Mouse (Mus musculus): Measurements from ENCODE around the gene Slc51a.

GRCm38 (mm10) chr16:32446563-32447138, 41.0 kb downstream of the Slc51a start:
- TF ChIP-seq CTCF (IDR thresholded peaks at IDR 0.05; ENCODE audit: low read depth) (no peak), EP300 (IDR thresholded peaks at IDR 0.05; ENCODE audit: low read depth) (no peak)

All from liver, embryonic 14.5 days (tissue).